Mouse (Mus musculus): ENCODE data around the gene Olfr690. TPM values are rescaled to one million over a fixed set of nuclear protein-coding genes. Genes with fewer than 3 reads are reported as not detected.

Gene Olfr690
- polyA plus RNA-seq, 1 experiment: 0.21 TPM

DNA sequence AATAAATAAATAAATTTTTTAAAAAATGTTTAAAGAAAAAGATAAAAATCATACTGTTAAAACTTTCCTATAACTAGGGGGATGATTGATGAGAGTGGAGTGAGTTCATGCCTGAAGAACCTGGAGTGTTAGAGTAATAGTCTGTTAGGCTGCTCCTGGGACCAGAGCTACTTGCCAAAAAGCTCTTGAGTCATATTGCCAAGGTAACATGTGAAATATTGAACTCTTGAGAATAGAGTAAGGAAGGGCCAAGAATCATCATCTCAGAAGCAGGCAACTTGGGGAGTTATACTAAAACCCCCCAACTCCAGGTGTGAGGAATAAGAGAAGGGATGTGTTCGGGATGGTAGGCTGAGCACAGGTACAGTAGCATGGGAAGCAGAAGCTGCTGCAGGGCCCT is 23.0 kb downstream of the Olfr690 start, which contains the start of gene Olfr689:
Gene Olfr689 (plus strand): TSS at position 301 of the 400 bp plus-strand sequence.
- Histone ChIP-seq H3K27me3 (ENCODE audit: control insufficient read depth, insufficient read depth, low read length) (no peaks in the 10 kb centered on the region), H3K27ac (ENCODE audit: control insufficient read depth, insufficient read depth, low read depth, low read length) (no peak within 1 kb of the TSS), H3K4me1 (ENCODE audit: control insufficient read depth, insufficient read depth, low read length) (no peaks in the 10 kb centered on the region), H3K4me3 (ENCODE audit: control insufficient read depth, low read depth, low read length) (no peak within 1 kb of the TSS), H3K36me3 (ENCODE audit: control insufficient read depth, insufficient read depth, low read length) (no peaks in the 10 kb centered on the region)
- no peak for TF ChIP-seq CTCF (IDR thresholded peaks at IDR 0.05; ENCODE audit: control insufficient read depth, insufficient read depth, insufficient replicate concordance, low read depth, low read length)
- no peak for TF ChIP-seq POLR2A (IDR thresholded peaks at IDR 0.05; ENCODE audit: control insufficient read depth, low read depth, low read length)

GRCm38 (mm10) chr7:105290051-105290450 is 43.9 kb downstream of the Olfr690 start:
- Histone ChIP-seq H3K4me3 (ENCODE audit: control insufficient read depth, low read depth, low read length) (no peak overlapping the region), H3K36me3 (ENCODE audit: control insufficient read depth, insufficient read depth, low read length) (no peaks in the 10 kb centered on the region), H3K27ac (ENCODE audit: control insufficient read depth, insufficient read depth, low read depth, low read length) (no peak overlapping the region), H3K27me3 (ENCODE audit: control insufficient read depth, insufficient read depth, low read length) (no peaks in the 10 kb centered on the region), H3K4me1 (ENCODE audit: control insufficient read depth, insufficient read depth, low read length) (no peaks in the 10 kb centered on the region)
- TF ChIP-seq POLR2A (IDR thresholded peaks at IDR 0.05; ENCODE audit: control insufficient read depth, low read depth, low read length) (no peak), CTCF (IDR thresholded peaks at IDR 0.05; ENCODE audit: control insufficient read depth, insufficient read depth, insufficient replicate concordance, low read depth, low read length) (no peak)

GRCm38 (mm10) chr7:105287795-105288194 is 46.1 kb downstream of the Olfr690 start, which contains the start of gene Olfr688:
Gene Olfr688, plus strand, starts transcription at chr7:105288095.
- no peak within 1 kb of the TSS for H3K27ac ChIP-seq (ENCODE audit: control insufficient read depth, insufficient read depth, low read depth, low read length)
- no peaks in the 10 kb centered on the region for H3K4me1 ChIP-seq (ENCODE audit: control insufficient read depth, insufficient read depth, low read length)
- no peaks in the 10 kb centered on the region for H3K27me3 ChIP-seq (ENCODE audit: control insufficient read depth, insufficient read depth, low read length)
- no peaks in the 10 kb centered on the region for H3K36me3 ChIP-seq (ENCODE audit: control insufficient read depth, insufficient read depth, low read length)
- TF ChIP-seq CTCF (IDR thresholded peaks at IDR 0.05; ENCODE audit: control insufficient read depth, insufficient read depth, insufficient replicate concordance, low read depth, low read length) (no peak), POLR2A (IDR thresholded peaks at IDR 0.05; ENCODE audit: control insufficient read depth, low read depth, low read length) (no peak)
- no peak within 1 kb of the TSS for H3K4me3 ChIP-seq (ENCODE audit: control insufficient read depth, low read depth, low read length)

Other genes with a start within 250 kb of the Olfr690 start
- not detected in 2 replicates for gene Olfr680-ps1, start 241.3 kb downstream of the Olfr690 start, polyA plus RNA-seq (2012; rRNA removed)
- gene Olfr681, start 217.3 kb downstream of the Olfr690 start, polyA plus RNA-seq (2012; rRNA removed): not detected in 2 replicates
- not detected in 2 replicates for gene Olfr683, start 187.1 kb downstream of the Olfr690 start, polyA plus RNA-seq (2012; rRNA removed)
- gene Olfr684, start 170.5 kb downstream of the Olfr690 start, polyA plus RNA-seq (2012; rRNA removed): not detected in 2 replicates
- not detected in 2 replicates for gene Olfr685, start 148.1 kb downstream of the Olfr690 start, polyA plus RNA-seq (2012; rRNA removed)
- not detected in 2 replicates for gene Olfr686, start 126.6 kb downstream of the Olfr690 start, polyA plus RNA-seq (2012; rRNA removed)
- not detected in 2 replicates for gene Olfr688, start 46.0 kb downstream of the Olfr690 start, polyA plus RNA-seq (2012; rRNA removed)
- not detected in 2 replicates for gene Olfr689, start 22.9 kb downstream of the Olfr690 start, polyA plus RNA-seq (2012; rRNA removed)
- 0.82 and 0.93 TPM in 2 replicates for gene Olfr691, start 8.2 kb upstream of the Olfr690 start, polyA plus RNA-seq (2012; rRNA removed)
- gene Olfr692, start 34.1 kb upstream of the Olfr690 start, polyA plus RNA-seq (2012; rRNA removed): not detected in 2 replicates
- 188 and 217 TPM in 2 replicates for gene Gm5901, start 40.9 kb upstream of the Olfr690 start, polyA plus RNA-seq (2012; rRNA removed)
- 73.7 and 76.9 TPM in 2 replicates for gene Fam160a2, start 66.0 kb upstream of the Olfr690 start, polyA plus RNA-seq (2012; rRNA removed)
- gene Cnga4, start 70.5 kb upstream of the Olfr690 start, polyA plus RNA-seq (2012; rRNA removed): 7.9 and 8.3 TPM in 2 replicates
- 0.07 and 0.12 TPM in 2 replicates for gene Cckbr, start 91.6 kb upstream of the Olfr690 start, polyA plus RNA-seq (2012; rRNA removed)
- 2.0 and 4.9 TPM in 2 replicates for gene Cavin3, start 148.2 kb upstream of the Olfr690 start, polyA plus RNA-seq (2012; rRNA removed)
- 3.9 and 4.0 TPM in 2 replicates for gene Smpd1, start 220.3 kb upstream of the Olfr690 start, polyA plus RNA-seq (2012; rRNA removed)
- gene Apbb1, start 247.5 kb upstream of the Olfr690 start, polyA plus RNA-seq (2012; rRNA removed): 33.9 and 37.4 TPM in 2 replicates